Mouse (Mus musculus) erythroblast, embryonic 14.5 days (primary cell): ENCODE measurements around the gene Rgs8.

Experiments used
- GATA1 ChIP-seq: IDR thresholded peaks from 2 replicates; pipeline ENCODE4 v1.6.1; 2012; ENCODE audit warnings: low read length, inconsistent platforms, mixed read lengths
- TAL1 ChIP-seq: IDR thresholded peaks from 3 replicates; pipeline ENCODE4 v1.6.1; 2012; ENCODE audit warnings: low read length, inconsistent platforms, mixed read lengths

DNA sequence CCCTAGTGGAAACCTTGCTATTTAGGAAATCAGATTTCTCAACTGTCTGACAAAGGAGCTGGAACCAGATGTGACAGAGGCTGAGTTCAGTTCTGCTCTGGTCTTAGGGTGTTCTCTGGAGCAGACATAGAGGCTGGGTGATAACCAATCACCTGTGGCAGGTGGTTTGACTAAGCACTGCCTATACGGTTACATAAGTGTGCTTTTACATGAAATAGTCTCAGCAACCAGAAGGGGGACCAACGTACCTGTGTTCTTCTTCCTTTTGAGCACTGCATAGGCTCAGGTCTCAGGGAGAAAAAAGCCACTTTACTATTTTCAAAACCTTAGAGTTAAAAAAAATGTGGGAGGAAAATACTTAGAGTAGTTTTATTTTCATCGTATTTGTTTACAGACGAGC, 22.8 kb downstream of the Rgs8 start:
- TF ChIP-seq GATA1 (no peak), TAL1 (no peak)
